Mouse (Mus musculus): ENCODE data around the gene Ywhae. TPM values are rescaled to one million over a fixed set of nuclear protein-coding genes. Genes with fewer than 3 reads are reported as not detected.

Gene Ywhae
- total RNA-seq, 2 experiments from 2014 or later = 826 to 885 TPM

DNA sequence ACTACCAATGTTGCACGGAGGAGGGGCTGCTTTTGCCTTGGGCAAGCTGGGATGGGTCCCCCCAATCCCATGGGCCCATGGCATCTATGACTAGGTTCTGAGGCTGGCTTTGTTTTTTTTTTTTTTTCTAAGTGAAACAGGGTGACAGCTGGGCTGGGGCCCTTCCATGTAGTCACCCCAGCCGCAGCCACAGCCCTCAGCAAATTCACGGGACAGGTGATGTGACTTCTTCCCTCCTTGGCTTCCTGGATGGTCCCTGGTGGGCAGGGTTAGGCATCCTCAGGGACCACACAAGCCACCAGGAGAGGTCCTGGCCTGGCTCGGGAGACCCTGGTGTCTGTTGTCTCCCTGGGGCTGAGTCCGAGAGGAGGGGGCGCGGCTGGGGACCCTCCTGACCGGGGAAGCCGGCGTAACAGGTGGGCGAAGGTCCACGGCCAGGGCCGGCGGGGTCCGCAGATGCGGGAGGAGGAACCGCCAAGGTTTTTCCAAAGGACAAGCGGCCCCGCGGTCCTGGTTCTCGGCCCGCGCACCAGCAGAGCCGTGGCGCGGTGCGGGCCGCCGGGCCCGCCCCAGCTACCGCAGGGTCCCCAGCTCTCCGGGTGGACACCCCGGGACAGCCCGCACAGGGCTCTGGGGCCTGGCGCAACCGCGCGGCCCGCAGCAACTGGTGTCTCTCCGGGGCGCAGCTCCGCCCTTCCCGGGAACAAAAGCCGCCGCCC, 62.1 kb downstream of the Ywhae start:
- DNase-seq = no peak

DNA sequence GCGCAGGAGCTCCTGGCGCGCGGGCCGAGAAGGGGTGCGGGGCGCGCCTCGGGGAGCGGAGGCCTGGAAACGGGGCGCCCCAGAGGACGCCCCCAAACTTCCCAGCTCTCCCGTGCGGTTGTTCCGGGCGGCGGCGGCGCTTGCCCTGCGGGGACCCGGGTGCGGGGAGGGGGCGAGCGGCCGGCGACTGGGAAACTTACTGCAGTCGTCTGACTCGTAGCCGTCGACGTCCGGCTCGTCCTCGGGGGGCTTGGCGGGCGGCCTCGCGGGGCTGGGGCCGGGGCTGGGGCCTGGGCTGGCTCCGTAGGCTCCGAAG, 62.6 kb downstream of the Ywhae start:
- no peak for DNase-seq

DNA sequence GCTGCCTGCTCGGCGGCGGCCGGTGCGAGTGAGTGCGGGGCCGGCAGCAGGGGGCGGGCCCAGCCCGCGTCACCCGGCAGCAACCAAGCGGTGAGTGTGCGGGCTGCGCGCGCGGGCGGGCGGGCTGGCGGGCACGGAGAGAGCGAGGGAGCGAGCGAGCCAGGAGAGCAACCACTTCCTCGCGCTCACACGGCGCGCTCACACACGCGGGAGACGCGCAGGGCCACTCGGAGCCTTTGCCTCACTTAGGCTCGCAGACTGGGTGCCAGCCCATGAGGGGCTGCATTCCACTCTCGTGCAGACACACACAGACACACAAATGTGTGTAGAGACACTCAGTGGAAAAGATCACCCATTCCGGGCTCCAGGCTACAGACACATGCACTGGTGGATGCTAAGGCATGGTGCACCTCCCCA, 63.4 kb downstream of the Ywhae start, which contains the start of gene Doc2b:
TSS of gene Doc2b (minus strand) at position 21 of the 417 bp plus-strand sequence.
- peak; percentile 35 for DNase-seq

DNA sequence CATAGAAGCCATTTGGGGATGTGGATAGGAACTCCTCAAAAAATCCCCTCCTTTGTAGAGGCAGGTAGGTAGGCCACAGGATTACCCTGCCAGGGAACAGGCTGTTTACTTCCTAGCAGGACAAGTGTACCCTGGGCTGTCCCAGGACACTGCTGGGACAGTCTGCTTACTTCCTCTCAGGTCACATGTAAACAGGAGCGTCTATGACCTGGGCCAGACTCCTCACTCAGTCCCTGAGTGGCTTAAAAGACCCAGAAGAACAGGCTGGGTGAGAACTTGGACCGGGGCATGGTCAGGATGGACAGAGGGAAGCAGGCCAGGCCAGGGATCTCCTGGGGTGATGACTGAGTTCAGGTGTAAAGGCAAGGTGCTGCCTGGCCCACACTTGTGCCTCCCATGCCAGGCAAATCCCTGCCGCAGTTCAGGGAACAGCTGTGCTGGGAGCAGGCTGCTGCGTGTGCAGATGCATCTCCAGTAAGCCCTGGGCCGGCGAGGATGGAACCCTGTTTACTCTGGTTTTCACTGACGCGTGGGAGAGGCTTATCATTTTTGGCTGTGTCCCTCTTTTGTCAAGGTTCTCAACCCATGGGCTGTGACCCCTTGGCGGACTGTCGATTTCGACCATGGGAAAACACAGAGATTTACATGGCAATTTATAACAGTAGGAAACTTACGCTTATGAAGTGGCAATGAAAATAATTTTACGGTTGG, 64.0 kb downstream of the Ywhae start:
- no peak for DNase-seq

DNA sequence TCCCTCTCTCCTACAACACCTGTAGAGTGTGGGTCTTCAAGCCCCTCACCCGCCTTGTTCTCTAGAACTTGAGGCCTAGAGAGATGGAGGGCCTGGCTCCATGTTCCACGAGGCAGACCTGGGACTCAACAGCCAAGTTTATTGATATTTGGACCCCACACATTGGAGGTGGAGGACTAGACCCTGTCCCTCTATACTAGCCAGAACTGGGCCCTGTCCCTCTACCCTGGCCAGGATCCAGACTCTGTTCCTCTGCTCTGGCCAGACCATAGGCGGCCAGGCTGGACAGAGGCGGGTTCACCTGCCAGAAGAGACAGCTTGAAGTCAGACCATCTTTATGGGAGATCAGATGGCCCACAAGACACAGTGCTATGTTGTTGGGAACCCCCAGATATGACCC, 68.7 kb downstream of the Ywhae start:
- no peak for DNase-seq

DNA sequence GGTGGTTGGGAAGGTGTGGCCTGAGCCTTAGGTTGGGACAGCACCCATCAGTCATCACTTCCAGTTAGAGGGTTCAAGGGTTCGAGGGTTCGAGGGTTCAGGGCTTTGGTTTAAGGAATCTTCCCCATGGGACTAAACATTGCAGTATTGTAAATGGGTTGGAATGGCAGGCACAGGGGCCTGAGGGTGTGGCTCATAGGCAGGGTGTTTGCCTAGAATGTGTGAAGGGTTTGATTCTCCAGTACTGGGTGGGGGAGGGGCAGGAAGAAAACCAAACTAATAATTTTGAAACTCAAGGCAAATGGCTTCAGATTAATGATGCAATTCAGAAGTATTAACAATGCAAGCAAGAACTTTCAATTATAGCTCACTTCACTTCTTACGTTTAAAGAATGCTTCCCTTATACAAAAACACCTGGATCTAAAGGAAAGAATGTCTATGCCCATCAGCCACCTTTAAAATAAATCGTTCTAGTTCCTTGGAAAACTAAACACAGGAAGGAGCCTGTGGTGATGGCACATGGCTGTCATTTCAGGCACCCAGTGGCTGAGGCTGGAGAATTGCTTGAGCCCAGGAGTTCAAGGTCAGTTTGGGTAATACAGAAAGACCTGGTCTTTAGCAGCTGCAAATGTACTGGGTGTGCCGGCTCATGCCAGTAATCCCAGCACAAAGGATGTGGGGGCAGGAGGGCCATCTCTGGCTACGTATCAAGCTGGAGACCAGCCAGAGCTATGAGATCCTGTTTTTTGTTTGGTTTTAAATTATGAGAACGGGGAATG, 69.3 kb downstream of the Ywhae start:
- no peak for DNase-seq

DNA sequence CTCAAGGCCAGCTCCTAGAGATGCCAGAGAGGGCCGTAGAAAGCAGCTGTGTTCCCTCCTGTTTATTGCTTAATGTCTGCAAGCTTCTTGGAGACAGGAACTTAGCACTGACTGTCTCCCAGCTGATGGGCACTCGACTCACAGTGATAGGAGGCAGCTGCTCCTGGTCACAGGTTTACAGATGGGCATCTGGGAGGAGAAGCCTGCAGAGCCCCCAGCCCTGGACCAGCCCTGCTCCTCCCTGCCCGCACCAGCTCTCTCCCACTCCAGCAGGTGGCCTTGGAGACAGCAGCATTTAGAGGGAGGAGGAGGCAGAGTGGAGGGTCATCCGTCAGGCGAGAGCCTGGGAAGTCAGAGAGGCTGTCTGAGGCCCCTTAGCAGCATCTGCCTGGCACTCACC, 74.8 kb downstream of the Ywhae start:
- no peak for DNase-seq

DNA sequence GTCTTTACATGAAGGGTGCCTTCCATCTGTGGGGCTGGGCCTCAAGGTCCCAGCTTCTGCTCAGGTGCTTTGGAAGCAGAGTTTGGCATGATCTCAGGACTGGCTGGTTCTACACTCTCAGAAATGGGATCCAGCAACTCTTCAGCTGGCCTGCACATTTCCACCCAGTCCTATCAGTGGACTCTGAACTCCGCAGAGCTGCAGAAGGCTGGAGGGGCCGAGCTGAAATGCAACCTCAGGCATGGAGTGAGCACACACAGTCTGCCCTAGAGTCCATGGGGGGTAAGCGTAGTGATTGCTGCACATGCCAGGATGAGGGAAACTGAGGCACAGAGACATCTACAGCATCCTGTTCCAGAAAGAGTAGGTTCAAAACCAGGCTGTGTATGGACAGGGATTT, 77.9 kb downstream of the Ywhae start:
- no peak for DNase-seq

DNA sequence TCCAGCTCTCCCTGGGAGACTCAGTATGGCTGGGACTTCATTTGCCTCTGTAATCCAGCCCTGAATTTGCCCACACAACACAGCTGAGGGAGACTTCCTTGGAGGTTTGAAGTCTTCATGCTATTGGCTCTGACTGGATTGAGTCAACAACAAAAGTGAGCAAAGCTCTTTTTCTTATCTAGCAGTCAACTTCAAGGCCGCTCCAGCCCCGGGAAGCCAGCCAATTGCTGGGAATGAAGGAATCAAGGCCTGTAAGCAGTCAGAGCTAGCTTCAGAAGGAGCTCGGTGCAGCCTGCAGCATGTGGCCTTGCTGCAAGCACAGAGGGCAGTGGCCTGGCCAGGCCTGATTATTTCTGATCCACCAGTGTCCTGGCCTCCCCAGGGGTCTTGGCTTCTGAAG, 79.2 kb downstream of the Ywhae start:
- peak; percentile 93 for DNase-seq

DNA sequence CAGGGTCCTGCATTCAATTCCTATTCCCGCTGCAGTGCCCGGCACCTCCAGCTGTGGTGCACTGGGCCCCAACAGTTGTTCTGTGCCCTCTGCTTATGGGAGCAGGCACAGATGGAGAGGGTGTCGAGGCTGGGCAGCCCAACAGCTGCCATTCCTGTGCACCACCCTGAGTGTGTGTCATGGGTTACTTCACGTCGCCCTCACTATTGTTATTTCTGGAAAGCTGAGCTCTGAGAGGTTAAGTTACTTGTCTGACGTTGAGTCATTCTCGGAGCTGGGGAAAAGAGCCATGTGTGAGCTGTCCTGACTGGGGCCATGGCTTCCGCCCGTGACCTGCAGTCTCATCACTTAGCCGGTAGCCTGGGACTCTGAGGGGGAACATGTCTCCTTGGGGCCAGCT, 80.4 kb downstream of the Ywhae start:
- DNase-seq = peak; percentile 27

Other genes with a start within 250 kb of the Ywhae start
- gene Prpf8, start 246.1 kb upstream of the Ywhae start, total RNA-seq (2021) = 100 to 1,000 TPM; 113 to 115 TPM
- 10 to 100 TPM; 24.5 to 24.7 TPM for gene Rilp, start 222.8 kb upstream of the Ywhae start, total RNA-seq (2021)
- 10 to 100 TPM; 14.5 to 15.0 TPM for gene Scarf1, start 219.3 kb upstream of the Ywhae start, total RNA-seq (2021)
- gene Slc43a2, start 201.2 kb upstream of the Ywhae start, total RNA-seq (2021) = 10 to 100 TPM in 1 of 2 experiments, 1 to 10 TPM in 1; 8.9 to 10.5 TPM
- 100 to 1,000 TPM; 150 to 155 TPM for gene Pitpna, start 144.8 kb upstream of the Ywhae start, total RNA-seq (2021)
- 10 to 100 TPM; 23.4 to 26.9 TPM for gene Inpp5k, start 101.9 kb upstream of the Ywhae start, total RNA-seq (2021)
- 100 to 1,000 TPM; 158 to 160 TPM for gene Myo1c, start 82.4 kb upstream of the Ywhae start, total RNA-seq (2021)
- gene Crk, start 53.6 kb upstream of the Ywhae start, total RNA-seq (2021) = 100 to 1,000 TPM; 117 to 123 TPM
- under 1 TPM; 0.33 to 0.47 TPM for gene Doc2b, start 63.2 kb downstream of the Ywhae start, total RNA-seq (2021)
- gene Rph3al, start 205.6 kb downstream of the Ywhae start, total RNA-seq (2021) = 10 to 100 TPM; 26.2 to 26.7 TPM